Mouse (Mus musculus) testis, adult 2 months (tissue): ENCODE data around the gene Gm20532.

ENCODE experiments used
- CTCF ChIP-seq: fragments of 200-500 bp; IDR thresholded peaks from 2 replicates; pipeline ENCODE4 v1.5.1; 2012; ENCODE audit warnings: low read depth, mild to moderate bottlenecking, inconsistent platforms, low read length, moderate library complexity; ENCODE audit not compliant: control insufficient read depth, insufficient read depth, insufficient replicate concordance
- POLR2A ChIP-seq: fragments of 200-500 bp; IDR thresholded peaks from 2 replicates; pipeline ENCODE4 v1.6.1; 2012; ENCODE audit warnings: low read depth, mild to moderate bottlenecking, inconsistent platforms, low read length, moderate library complexity; ENCODE audit not compliant: control insufficient read depth

- no peak for TF ChIP-seq CTCF
- no peak for TF ChIP-seq POLR2A
Observed at GRCm38 (mm10) chr2:26662509-26662882, 76.1 kb downstream of the Gm20532 start.
